8 mouse cellular contexts compared by ENCODE assay signal in the genomic region with DNA sequence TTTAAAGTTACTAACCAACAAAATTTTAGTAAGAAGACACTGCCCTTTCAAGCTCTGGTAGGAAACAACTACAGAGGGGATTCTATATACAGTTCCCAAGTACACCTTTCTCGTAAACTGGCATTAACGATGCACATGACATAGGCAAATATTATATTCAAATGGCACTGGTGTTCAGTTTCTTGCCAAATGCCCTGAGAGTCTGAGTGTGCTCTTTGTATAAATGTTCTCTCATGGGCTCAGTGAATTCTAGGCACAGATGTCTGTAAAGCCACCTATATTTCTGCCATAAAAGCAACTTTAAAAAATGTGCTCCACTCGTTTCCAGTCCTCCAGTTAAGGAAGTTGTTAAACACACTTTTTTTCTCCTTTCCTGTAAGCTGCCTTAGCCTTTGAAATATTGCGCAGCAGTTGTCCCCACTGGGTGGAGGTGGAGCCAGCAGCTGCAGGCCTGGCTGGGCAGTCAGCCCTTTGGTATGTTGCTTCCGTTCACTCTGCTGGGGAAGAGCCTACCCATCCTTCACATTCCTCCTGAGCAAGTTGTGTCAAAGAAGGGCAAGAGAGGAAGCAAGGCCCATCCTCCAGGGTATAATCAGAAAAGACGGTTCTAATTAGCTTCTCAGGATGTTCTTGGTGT.
DNase-seq lines count a peak whose midpoint lies in the region; ATAC-seq lines count a peak whose summit lies in the region.

No protein-coding gene starts in this region.

- peak; percentile 23; the same call in 1 of the 2 replicates for ATAC-seq in monocyte, adult 5-6 weeks (replicated peaks; ENCODE audit: insufficient number of reproducible peaks, low FRiP score, low TSS enrichment, poor library complexity, severe bottlenecking)

- intact Hi-C loops in gastrocnemius, postnatal 36 days (cut with DNase I): no loop called here

- DNase-seq in urinary bladder, postnatal 14 days (ENCODE audit: low spot score): peak; percentile 52
- DNase-seq in urinary bladder, adult 2 months (ENCODE audit: low spot score): no peak
- peak; percentile 25 to 58 for DNase-seq in gastrocnemius, postnatal 36 days
- DNase-seq in kidney, postnatal 10 days: peak; percentile 73
- DNase-seq in natural killer cell, adult 2 months (ENCODE audit: low spot score in 2 of 2): no peak
- no peak for DNase-seq in layer of hippocampus, postnatal 14 days (ENCODE audit: low spot score in 2 of 2)
- no peak for DNase-seq in B cell, adult 2 months

Comparison
In these comparisons a context has a peak if more than half of its experiments do, and no peak if none do; other contexts are left out.
1. DNase-seq: peak in urinary bladder, postnatal 14 days (single experiment), gastrocnemius, postnatal 36 days (2 of 2) and kidney, postnatal 10 days (single experiment); none in urinary bladder, adult 2 months (single experiment), natural killer cell, adult 2 months (0 of 2), layer of hippocampus, postnatal 14 days (0 of 2) and B cell, adult 2 months (0 of 2).